8 mouse cellular contexts compared by ENCODE assay signal in genomic region chr12:12810943-12811342, GRCm38 (mm10).
DNase-seq lines count a peak whose midpoint lies in the region; ATAC-seq lines count a peak whose summit lies in the region.

No protein-coding gene starts in this region.

- peak overlapping the region; percentile 63 for H3K4me2 ChIP-seq in heart, embryonic 12.5 days
- H3K4me2 ChIP-seq in embryonic facial prominence, embryonic 15.5 days (replicated peaks): peak overlapping the region; percentile 38
- H3K4me2 ChIP-seq in kidney, embryonic 15.5 days: peak overlapping the region; percentile 56

- WGBS in heart, embryonic 12.5 days: 16% methylated on average over 7 of the region's 7 CpGs
- WGBS in embryonic facial prominence, embryonic 15.5 days: 25% methylated on average over 7 of the region's 7 CpGs
- whole genome bisulfite sequencing in kidney, embryonic 15.5 days: 11% methylated on average over 7 of the region's 7 CpGs

- no peaks in the 10 kb centered on the region for H3K9me3 ChIP-seq in heart, embryonic 12.5 days (replicated peaks)
- H3K9me3 ChIP-seq in embryonic facial prominence, embryonic 15.5 days (replicated peaks): no peaks in the 10 kb centered on the region
- H3K9me3 ChIP-seq in kidney, embryonic 15.5 days (replicated peaks): no peaks in the 10 kb centered on the region

- peak overlapping the region; percentile 48; the same call in 1 of the 2 replicates for H3K27ac ChIP-seq in heart, embryonic 12.5 days (ENCODE audit: poor library complexity, severe bottlenecking)
- H3K27ac ChIP-seq in embryonic facial prominence, embryonic 15.5 days (replicated peaks): no peak overlapping the region
- H3K27ac ChIP-seq in kidney, embryonic 15.5 days: peak overlapping the region; percentile 75; the same call in 1 of the 2 replicates

- no peak for ATAC-seq in heart, embryonic 12.5 days (ENCODE audit: insufficient number of reproducible peaks, low FRiP score)
- no peak for ATAC-seq in embryonic facial prominence, embryonic 15.5 days (ENCODE audit: insufficient number of reproducible peaks, low FRiP score, low TSS enrichment, low read depth)
- no peak for ATAC-seq in kidney, embryonic 15.5 days (replicated peaks; ENCODE audit: low FRiP score)
- no peak for ATAC-seq in megakaryocyte progenitor cell, adult 5-6 weeks (replicated peaks; ENCODE audit: poor library complexity)

- H3K9ac ChIP-seq in heart, embryonic 12.5 days: no peak overlapping the region
- H3K9ac ChIP-seq in embryonic facial prominence, embryonic 15.5 days: no peak overlapping the region
- H3K9ac ChIP-seq in kidney, embryonic 15.5 days: no peak overlapping the region

- H3K4me3 ChIP-seq in heart, embryonic 12.5 days: no peak overlapping the region
- H3K4me3 ChIP-seq in embryonic facial prominence, embryonic 15.5 days (replicated peaks): no peak overlapping the region
- no peak overlapping the region for H3K4me3 ChIP-seq in kidney, embryonic 15.5 days (replicated peaks)

- H3K36me3 ChIP-seq in heart, embryonic 12.5 days: no peaks in the 10 kb centered on the region
- no peaks in the 10 kb centered on the region for H3K36me3 ChIP-seq in embryonic facial prominence, embryonic 15.5 days
- H3K36me3 ChIP-seq in kidney, embryonic 15.5 days: no peaks in the 10 kb centered on the region

- peaks cover 17% of the 10 kb centered on the region for H3K4me1 ChIP-seq in heart, embryonic 12.5 days (replicated peaks)
- H3K4me1 ChIP-seq in embryonic facial prominence, embryonic 15.5 days: peaks cover 17% of the 10 kb centered on the region
- H3K4me1 ChIP-seq in kidney, embryonic 15.5 days: peaks cover 22% of the 10 kb centered on the region

- DNase-seq in heart, adult 8-10 months (ENCODE audit: low spot score): no peak
- DNase-seq in lung, postnatal 14 days: peak; percentile 29
- no peak for DNase-seq in left cerebral cortex, adult 9 months (ENCODE audit: low spot score in 2 of 2)
- DNase-seq in gastrocnemius, adult 18-20 months (ENCODE audit: low spot score): no peak

- no peaks in the 10 kb centered on the region for H3K27me3 ChIP-seq in heart, embryonic 12.5 days (replicated peaks)
- H3K27me3 ChIP-seq in embryonic facial prominence, embryonic 15.5 days: no peaks in the 10 kb centered on the region
- no peaks in the 10 kb centered on the region for H3K27me3 ChIP-seq in kidney, embryonic 15.5 days
